Mouse (Mus musculus): ENCODE measurements around the gene Mbnl1.

- TF ChIP-seq POLR2A (IDR thresholded peaks at IDR 0.05; ENCODE audit: low read depth, low read length) (no peak), CTCF (IDR thresholded peaks at IDR 0.05; ENCODE audit: borderline replicate concordance, insufficient read depth, low read length) (no peak)
Measured at GRCm38 (mm10) chr3:60576366-60577046, 103.9 kb downstream of the Mbnl1 start.

Measured in embryonic fibroblast, embryonic 13.5 days (primary cell).